Mouse (Mus musculus): ENCODE measurements around the gene Evi5. TPM values are rescaled to one million over a fixed set of nuclear protein-coding genes. Genes with fewer than 3 reads are reported as not detected.

The Evi5 gene
- polyA plus RNA-seq, 1 experiment, result 6.8 TPM

GRCm38 (mm10) chr5:107877053-107877452, 2.1 kb upstream of the Evi5 start:
- Histone ChIP-seq H3K27me3 (ENCODE audit: control insufficient read depth, insufficient read depth, insufficient read length) (no peaks in the 10 kb centered on the region), H3K36me3 (ENCODE audit: control insufficient read depth, insufficient read depth) (no peaks in the 10 kb centered on the region), H3K79me3 (ENCODE audit: low read depth) (no peaks in the 10 kb centered on the region), H3ac (ENCODE audit: control insufficient read depth, insufficient read length, low read depth) (no peak overlapping the region), H3K79me2 (ENCODE audit: control insufficient read depth, insufficient read depth) (no peaks in the 10 kb centered on the region), H3K4me3 (ENCODE audit: insufficient read depth, poor library complexity, severe bottlenecking) (no peak overlapping the region)
- TF ChIP-seq MYOD1 (IDR thresholded peaks at IDR 0.05; ENCODE audit: control insufficient read depth, insufficient read length, low read depth) (no peak), FOSL1 (IDR thresholded peaks at IDR 0.05; ENCODE audit: insufficient read depth, low read length, poor library complexity, severe bottlenecking) (no peak), MAX (IDR thresholded peaks at IDR 0.05) (no peak), MYOG (IDR thresholded peaks at IDR 0.05; ENCODE audit: control insufficient read depth, extremely low read depth, insufficient read length) (no peak), USF1 (IDR thresholded peaks at IDR 0.05; ENCODE audit: low read depth) (no peak), CEBPB (IDR thresholded peaks at IDR 0.05; ENCODE audit: low read depth) (no peak), CTCF (IDR thresholded peaks at IDR 0.05; ENCODE audit: control insufficient read depth, insufficient read depth, insufficient read length) (no peak)

GRCm38 (mm10) chr5:107875261-107875611, 329 bp upstream of the Evi5 start:
- Histone ChIP-seq H3K27me3 (ENCODE audit: control insufficient read depth, insufficient read depth, insufficient read length) (no peaks in the 10 kb centered on the region), H3K36me3 (ENCODE audit: control insufficient read depth, insufficient read depth) (no peaks in the 10 kb centered on the region), H3K4me3 (ENCODE audit: insufficient read depth, poor library complexity, severe bottlenecking) (no peak overlapping the region), H3ac (ENCODE audit: control insufficient read depth, insufficient read length, low read depth) (no peak overlapping the region), H3K79me2 (ENCODE audit: control insufficient read depth, insufficient read depth) (no peaks in the 10 kb centered on the region), H3K79me3 (ENCODE audit: low read depth) (no peaks in the 10 kb centered on the region)
- TF ChIP-seq MYOG (IDR thresholded peaks at IDR 0.05; ENCODE audit: control insufficient read depth, extremely low read depth, insufficient read length) (no peak), USF1 (IDR thresholded peaks at IDR 0.05; ENCODE audit: low read depth) (no peak), CEBPB (IDR thresholded peaks at IDR 0.05; ENCODE audit: low read depth) (no peak), CTCF (IDR thresholded peaks at IDR 0.05; ENCODE audit: control insufficient read depth, insufficient read depth, insufficient read length) (no peak), MYOD1 (IDR thresholded peaks at IDR 0.05; ENCODE audit: control insufficient read depth, insufficient read length, low read depth) (no peak), MAX (IDR thresholded peaks at IDR 0.05) (no peak), FOSL1 (IDR thresholded peaks at IDR 0.05; ENCODE audit: insufficient read depth, low read length, poor library complexity, severe bottlenecking) (no peak)

GRCm38 (mm10) chr5:107873886-107874302, 1.0 kb downstream of the Evi5 start:
- H3K79me2 ChIP-seq (ENCODE audit: control insufficient read depth, insufficient read depth), result no peaks in the 10 kb centered on the region
- no peaks in the 10 kb centered on the region for H3K79me3 ChIP-seq (ENCODE audit: low read depth)
- H3K36me3 ChIP-seq (ENCODE audit: control insufficient read depth, insufficient read depth), result no peaks in the 10 kb centered on the region
- H3K4me3 ChIP-seq (ENCODE audit: insufficient read depth, poor library complexity, severe bottlenecking), result no peak overlapping the region
- no peak for TF ChIP-seq MYOD1 (IDR thresholded peaks at IDR 0.05; ENCODE audit: control insufficient read depth, insufficient read length, low read depth)
- no peak for TF ChIP-seq USF1 (IDR thresholded peaks at IDR 0.05; ENCODE audit: low read depth)
- TF ChIP-seq CTCF (IDR thresholded peaks at IDR 0.05; ENCODE audit: control insufficient read depth, insufficient read depth, insufficient read length), result no peak
- no peak for TF ChIP-seq FOSL1 (IDR thresholded peaks at IDR 0.05; ENCODE audit: insufficient read depth, low read length, poor library complexity, severe bottlenecking)
- no peak for TF ChIP-seq MYOG (IDR thresholded peaks at IDR 0.05; ENCODE audit: control insufficient read depth, extremely low read depth, insufficient read length)
- TF ChIP-seq MAX (IDR thresholded peaks at IDR 0.05), result no peak
- no peak for TF ChIP-seq CEBPB (IDR thresholded peaks at IDR 0.05; ENCODE audit: low read depth)
- no peak overlapping the region for H3ac ChIP-seq (ENCODE audit: control insufficient read depth, insufficient read length, low read depth)
- H3K27me3 ChIP-seq (ENCODE audit: control insufficient read depth, insufficient read depth, insufficient read length), result no peaks in the 10 kb centered on the region

- TF ChIP-seq MAX (IDR thresholded peaks at IDR 0.05), result no peak
- TF ChIP-seq MYOG (IDR thresholded peaks at IDR 0.05; ENCODE audit: control insufficient read depth, extremely low read depth, insufficient read length), result no peak
- no peak for TF ChIP-seq FOSL1 (IDR thresholded peaks at IDR 0.05; ENCODE audit: insufficient read depth, low read length, poor library complexity, severe bottlenecking)
- no peak for TF ChIP-seq CEBPB (IDR thresholded peaks at IDR 0.05; ENCODE audit: low read depth)
- no peak for TF ChIP-seq USF1 (IDR thresholded peaks at IDR 0.05; ENCODE audit: low read depth)
- TF ChIP-seq CTCF (IDR thresholded peaks at IDR 0.05; ENCODE audit: control insufficient read depth, insufficient read depth, insufficient read length), result no peak
- no peak for TF ChIP-seq MYOD1 (IDR thresholded peaks at IDR 0.05; ENCODE audit: control insufficient read depth, insufficient read length, low read depth)
- no peaks in the 10 kb centered on the region for H3K27me3 ChIP-seq (ENCODE audit: control insufficient read depth, insufficient read depth, insufficient read length)
- peaks cover under 1% of the 10 kb centered on the region for H3K79me2 ChIP-seq (ENCODE audit: control insufficient read depth, insufficient read depth)
- no peaks in the 10 kb centered on the region for H3K36me3 ChIP-seq (ENCODE audit: control insufficient read depth, insufficient read depth)
- H3K4me3 ChIP-seq (ENCODE audit: insufficient read depth, poor library complexity, severe bottlenecking), result no peak overlapping the region
- H3ac ChIP-seq (ENCODE audit: control insufficient read depth, insufficient read length, low read depth), result no peak overlapping the region
- H3K79me3 ChIP-seq (ENCODE audit: low read depth), result no peaks in the 10 kb centered on the region
These were observed 1.6 kb downstream of the Evi5 start for GRCm38 (mm10) chr5:107873330-107873729.

- no peak for TF ChIP-seq MYOG (IDR thresholded peaks at IDR 0.05; ENCODE audit: control insufficient read depth, extremely low read depth, insufficient read length)
- TF ChIP-seq CEBPB (IDR thresholded peaks at IDR 0.05; ENCODE audit: low read depth), result no peak
- no peak for TF ChIP-seq MYOD1 (IDR thresholded peaks at IDR 0.05; ENCODE audit: control insufficient read depth, insufficient read length, low read depth)
- no peak for TF ChIP-seq MAX (IDR thresholded peaks at IDR 0.05)
- TF ChIP-seq CTCF (IDR thresholded peaks at IDR 0.05; ENCODE audit: control insufficient read depth, insufficient read depth, insufficient read length), result no peak
- TF ChIP-seq USF1 (IDR thresholded peaks at IDR 0.05; ENCODE audit: low read depth), result no peak
- TF ChIP-seq FOSL1 (IDR thresholded peaks at IDR 0.05; ENCODE audit: insufficient read depth, low read length, poor library complexity, severe bottlenecking), result no peak
- no peak overlapping the region for H3ac ChIP-seq (ENCODE audit: control insufficient read depth, insufficient read length, low read depth)
- H3K79me2 ChIP-seq (ENCODE audit: control insufficient read depth, insufficient read depth), result peaks cover 37% of the 10 kb centered on the region
- no peak overlapping the region for H3K4me3 ChIP-seq (ENCODE audit: insufficient read depth, poor library complexity, severe bottlenecking)
- H3K27me3 ChIP-seq (ENCODE audit: control insufficient read depth, insufficient read depth, insufficient read length), result no peaks in the 10 kb centered on the region
- no peaks in the 10 kb centered on the region for H3K36me3 ChIP-seq (ENCODE audit: control insufficient read depth, insufficient read depth)
- peaks cover 30% of the 10 kb centered on the region for H3K79me3 ChIP-seq (ENCODE audit: low read depth)
These were observed 5.2 kb downstream of the Evi5 start for GRCm38 (mm10) chr5:107869701-107870100.
